Mouse (Mus musculus) limb, embryonic 12.5 days (tissue): ENCODE results near the gene Cd200r4. TPM values are rescaled to one million over a fixed set of nuclear protein-coding genes. Genes with fewer than 3 reads are reported as not detected.
"Not testable (repeated sequence)": the region's sequence is repeated elsewhere in the genome, so short reads cannot be mapped to it uniquely, and the experiment has no call there.

Source experiments
- ATAC-seq: fragments of 200-750 bp; cut with Nextera tagmentation; 2 replicates; pipeline ENCODE4 v1.8.0; 2017; ENCODE audit warnings: low read depth, moderate TSS enrichment; ENCODE audit not compliant: insufficient number of reproducible peaks, insufficient read depth, low FRiP score, low TSS enrichment
- H3K27ac ChIP-seq: fragments of 300-500 bp; sonication (generic); 2 replicates; pipeline ENCODE4 v1.5.1; 2016; ENCODE audit warnings: mild to moderate bottlenecking, moderate library complexity
- H3K27me3 ChIP-seq: fragments of 300-500 bp; sonication (generic); 2 replicates; pipeline ENCODE4 v1.6.1; 2016; ENCODE audit warnings: mild to moderate bottlenecking, moderate library complexity
- H3K36me3 ChIP-seq: fragments of 300-500 bp; sonication (generic); 2 replicates; pipeline ENCODE4 v1.6.1; 2016; ENCODE audit warnings: mild to moderate bottlenecking, moderate library complexity
- H3K4me1 ChIP-seq: fragments of 300-500 bp; sonication (generic); replicated peaks from 2 replicates; pipeline ENCODE4 v1.6.1; 2016
- H3K4me2 ChIP-seq: fragments of 300-500 bp; sonication (generic); 2 replicates; pipeline ENCODE4 v1.6.1; 2016; ENCODE audit warnings: mild to moderate bottlenecking, moderate library complexity
- H3K4me3 ChIP-seq: fragments of 300-500 bp; sonication (generic); replicated peaks from 2 replicates; pipeline ENCODE4 v1.5.1; 2016; ENCODE audit warnings: mild to moderate bottlenecking
- H3K9ac ChIP-seq: fragments of 300-500 bp; sonication (generic); replicated peaks from 2 replicates; pipeline ENCODE4 v1.6.1; 2016; ENCODE audit warnings: mild to moderate bottlenecking, moderate library complexity
- H3K9me3 ChIP-seq: fragments of 300-500 bp; sonication (generic); 2 replicates; pipeline ENCODE4 v1.6.1; 2016; ENCODE audit warnings: mild to moderate bottlenecking, moderate library complexity
- WGBS: fragments of 180-500 bp; shearing (Covaris S2); methylation state at CpG from one replicate; pipeline ENCODE4 v1.1.7; 2016; 5-methylcytosine and 5-hydroxymethylcytosine counted together
- polyA plus RNA-seq: library from polyadenylated mRNA; unstranded; fragments of >200 nt; fragmentation: Nextera tagmentation; extraction: Ambion mirVana; gene quantifications from 2 replicates; pipeline ENCODE4 v1.2.1, GENCODE M21; 2016

Cd200r4 gene
- polyA plus RNA-seq, 1 experiment from 2014 or later, result not detected

- 66% methylated on average over 4 of the region's 4 CpGs for WGBS
- H3K4me3 ChIP-seq, result no peak overlapping the region
- no peak for ATAC-seq
Observed at GRCm38 (mm10) chr16:44780751-44781150, 30.8 kb upstream of the Cd200r4 start.

DNA sequence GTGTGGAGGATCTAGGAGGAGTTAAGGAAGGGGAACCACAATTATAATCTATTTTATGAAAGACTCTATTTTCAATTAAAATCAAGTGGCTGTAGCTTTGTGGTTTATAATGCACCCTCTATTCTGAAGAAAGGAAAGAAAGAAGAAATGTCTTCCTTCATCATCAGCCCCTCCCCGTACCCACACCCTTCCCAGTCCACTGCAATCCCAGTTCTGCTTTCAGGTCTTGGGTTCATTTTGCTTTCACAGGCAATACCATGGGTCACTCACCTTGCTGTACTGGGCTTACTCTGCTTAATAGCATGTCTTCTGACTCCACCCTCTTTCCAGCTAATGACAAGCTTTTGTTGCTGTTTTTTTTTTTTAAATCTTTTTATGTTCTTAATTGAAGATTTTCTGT is 24.6 kb upstream of the Cd200r4 start:
- Histone ChIP-seq H3K9me3 (no peaks in the 10 kb centered on the region), H3K27ac (no peak overlapping the region), H3K4me1 (no peaks in the 10 kb centered on the region), H3K27me3 (no peaks in the 10 kb centered on the region), H3K4me3 (no peak overlapping the region), H3K4me2 (no peak overlapping the region), H3K36me3 (no peaks in the 10 kb centered on the region), H3K9ac (no peak overlapping the region)
- 83% methylated on average over 1 of the region's 1 CpGs for WGBS
- no peak for ATAC-seq

More at GRCm38 (mm10) chr16:44780751-44781150, 30.8 kb upstream of the Cd200r4 start:
- Histone ChIP-seq H3K36me3 (no peaks in the 10 kb centered on the region), H3K27me3 (no peaks in the 10 kb centered on the region), H3K9ac (no peak overlapping the region), H3K9me3 (no peaks in the 10 kb centered on the region), H3K4me2 (no peak overlapping the region), H3K27ac (no peak overlapping the region), H3K4me1 (no peaks in the 10 kb centered on the region; the same call in 1 of the 2 replicates)

DNA sequence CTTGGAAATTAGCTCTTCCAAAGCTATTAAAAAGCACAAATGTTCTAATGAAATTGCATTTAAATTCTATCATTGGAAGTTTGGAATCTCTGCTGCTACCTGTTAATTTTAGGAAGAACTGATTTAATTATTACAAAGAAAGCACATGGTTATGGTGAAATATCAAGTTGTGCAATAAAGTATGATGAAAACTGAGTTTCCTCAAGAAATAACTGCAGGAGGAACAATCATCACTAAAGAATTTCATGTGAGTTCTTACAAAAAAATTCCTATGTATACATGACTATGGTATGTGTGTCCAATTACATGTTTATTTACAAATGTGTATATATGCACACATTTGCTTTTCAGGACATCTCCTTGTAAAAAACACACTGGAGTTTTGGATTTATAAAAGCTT is 17.1 kb upstream of the Cd200r4 start:
- Histone ChIP-seq H3K4me3 (no peak overlapping the region), H3K27me3 (no peaks in the 10 kb centered on the region), H3K4me2 (no peak overlapping the region), H3K27ac (no peak overlapping the region), H3K9ac (no peak overlapping the region), H3K9me3 (no peaks in the 10 kb centered on the region), H3K4me1 (no peaks in the 10 kb centered on the region), H3K36me3 (no peaks in the 10 kb centered on the region)
- ATAC-seq, result no peak

DNA sequence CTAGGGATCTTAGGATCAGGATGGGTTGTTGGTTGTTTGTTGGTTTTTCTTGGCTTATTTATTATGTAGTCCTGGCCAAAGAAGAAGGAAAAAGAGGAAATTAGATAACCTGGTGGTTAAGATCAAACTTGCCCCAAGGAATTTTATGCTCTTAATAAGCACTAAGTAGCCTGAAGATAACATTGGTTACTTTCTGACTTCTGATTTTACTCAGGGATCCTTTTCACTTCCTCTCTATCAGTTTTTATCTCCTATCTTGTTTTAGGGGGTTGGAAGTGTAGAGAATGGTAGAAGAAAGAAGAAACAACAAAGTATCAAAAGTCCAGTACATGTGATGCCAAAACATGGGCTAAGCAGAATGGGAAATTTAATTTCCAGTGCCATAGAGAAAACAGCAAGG is 5.6 kb upstream of the Cd200r4 start:
- no peak overlapping the region for H3K4me2 ChIP-seq
- H3K9me3 ChIP-seq, result no peaks in the 10 kb centered on the region
- ATAC-seq, result no peak

GRCm38 (mm10) chr16:44810223-44810622 is 1.3 kb upstream of the Cd200r4 start:
- not testable (repeated sequence) for H3K4me2 ChIP-seq, H3K36me3 ChIP-seq, H3K9me3 ChIP-seq, H3K4me1 ChIP-seq, H3K9ac ChIP-seq, ATAC-seq, H3K27ac ChIP-seq, H3K4me3 ChIP-seq, H3K27me3 ChIP-seq
- 97% methylated on average over 4 of the region's 4 CpGs for WGBS

More for the DNA sequence above, 5.6 kb upstream of the Cd200r4 start:
- Histone ChIP-seq H3K4me1 (no peaks in the 10 kb centered on the region), H3K4me3 (no peak overlapping the region), H3K36me3 (no peaks in the 10 kb centered on the region), H3K27ac (no peak overlapping the region), H3K27me3 (no peaks in the 10 kb centered on the region), H3K9ac (no peak overlapping the region)

GRCm38 (mm10) chr16:44812468-44813065 is 1.0 kb downstream of the Cd200r4 start:
- no peak for ATAC-seq
- WGBS, result 85% methylated on average over 6 of the region's 6 CpGs
- no peak overlapping the region for H3K9ac ChIP-seq

GRCm38 (mm10) chr16:44818010-44818409 is 6.5 kb downstream of the Cd200r4 start:
- no peaks in the 10 kb centered on the region for H3K27me3 ChIP-seq
- WGBS, result 36% methylated on average over 1 of the region's 1 CpGs

More at GRCm38 (mm10) chr16:44812468-44813065, 1.0 kb downstream of the Cd200r4 start:
- Histone ChIP-seq H3K4me3 (no peak overlapping the region), H3K27me3 (no peaks in the 10 kb centered on the region), H3K4me2 (no peak overlapping the region), H3K9me3 (no peaks in the 10 kb centered on the region), H3K36me3 (no peaks in the 10 kb centered on the region), H3K27ac (no peak overlapping the region), H3K4me1 (no peaks in the 10 kb centered on the region)

DNA sequence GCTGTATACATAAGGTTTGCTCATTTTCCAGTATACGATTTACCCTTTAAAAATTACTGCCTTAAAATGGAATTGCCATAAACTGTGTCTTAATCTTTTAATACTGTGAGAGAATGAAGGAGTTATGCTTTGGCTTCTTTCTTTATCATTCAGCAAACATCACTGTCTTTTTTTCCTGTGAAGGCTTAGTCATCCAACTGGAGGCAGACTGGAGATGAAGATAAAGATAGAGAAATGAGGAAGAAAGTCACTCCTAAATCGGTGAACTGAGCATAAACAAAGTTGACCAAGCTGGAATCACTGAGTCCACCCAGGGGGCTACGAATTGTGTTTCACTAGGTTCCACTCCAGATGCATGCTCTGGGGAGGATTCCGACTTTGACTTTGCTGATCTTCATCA is 9.0 kb downstream of the Cd200r4 start:
- no peak overlapping the region for H3K4me2 ChIP-seq
- H3K27me3 ChIP-seq, result no peaks in the 10 kb centered on the region
- no peak overlapping the region for H3K4me3 ChIP-seq
- H3K36me3 ChIP-seq, result no peaks in the 10 kb centered on the region
- H3K4me1 ChIP-seq, result no peaks in the 10 kb centered on the region
- no peak overlapping the region for H3K27ac ChIP-seq
- WGBS, result 81% methylated on average over 4 of the region's 4 CpGs
- H3K9me3 ChIP-seq, result 0 out of 2 replicates have a peak, but pooled peaks cover 1% of the 10 kb centered on the region
- no peak overlapping the region for H3K9ac ChIP-seq
- ATAC-seq, result no peak

More at GRCm38 (mm10) chr16:44818010-44818409, 6.5 kb downstream of the Cd200r4 start:
- Histone ChIP-seq H3K36me3 (no peaks in the 10 kb centered on the region), H3K9ac (no peak overlapping the region), H3K4me3 (no peak overlapping the region), H3K4me1 (no peaks in the 10 kb centered on the region), H3K27ac (no peak overlapping the region), H3K9me3 (no peaks in the 10 kb centered on the region), H3K4me2 (no peak overlapping the region)
- no peak for ATAC-seq

DNA sequence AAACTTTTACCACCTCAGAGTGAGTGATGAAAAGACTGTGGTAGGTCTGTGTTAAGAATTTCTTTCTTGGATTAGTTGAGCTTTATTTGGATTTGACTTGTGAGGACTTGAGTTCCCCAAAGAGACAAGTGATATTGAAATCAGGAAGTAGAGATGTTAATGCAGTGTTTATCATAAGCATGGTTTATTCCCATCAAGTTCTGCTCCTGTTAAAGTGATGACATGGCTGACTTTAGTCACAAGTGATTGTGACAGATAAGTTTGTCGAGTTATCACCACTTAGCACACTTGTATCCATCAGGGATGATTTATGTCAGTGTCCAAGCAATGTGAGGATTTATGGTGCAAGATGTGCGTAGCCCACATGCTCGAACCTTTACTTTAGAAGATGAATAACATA is 20.8 kb downstream of the Cd200r4 start:
- no peak for ATAC-seq
- Histone ChIP-seq H3K9me3 (no peaks in the 10 kb centered on the region), H3K4me3 (no peak overlapping the region), H3K4me1 (no peaks in the 10 kb centered on the region), H3K9ac (no peak overlapping the region), H3K27me3 (no peaks in the 10 kb centered on the region; the same call in 1 of the 2 replicates), H3K36me3 (no peaks in the 10 kb centered on the region), H3K4me2 (no peak overlapping the region), H3K27ac (no peak overlapping the region)
- 71% methylated on average over 3 of the region's 3 CpGs for WGBS

GRCm38 (mm10) chr16:44833189-44833588 is 21.7 kb downstream of the Cd200r4 start:
- 65% methylated on average over 2 of the region's 2 CpGs for WGBS
- not testable (repeated sequence) for H3K27ac ChIP-seq, H3K4me2 ChIP-seq, H3K4me3 ChIP-seq, H3K36me3 ChIP-seq, ATAC-seq, H3K27me3 ChIP-seq, H3K9me3 ChIP-seq, H3K4me1 ChIP-seq, H3K9ac ChIP-seq

GRCm38 (mm10) chr16:44866797-44867196 is 55.3 kb downstream of the Cd200r4 start, which contains the start of gene Cd200r2:
Gene Cd200r2 (plus strand): TSS chr16:44867097.
- Histone ChIP-seq H3K27me3 (no peaks in the 10 kb centered on the region), H3K4me3 (no peak within 1 kb of the TSS), H3K27ac (no peak within 1 kb of the TSS), H3K9ac (no peak within 1 kb of the TSS), H3K36me3 (no peaks in the 10 kb centered on the region), H3K4me2 (no peak within 1 kb of the TSS), H3K4me1 (no peaks in the 10 kb centered on the region), H3K9me3 (no peaks in the 10 kb centered on the region)
- ATAC-seq, result no peak
- 84% methylated on average over 2 of the region's 2 CpGs for WGBS

GRCm38 (mm10) chr16:44875178-44875577 is 63.6 kb downstream of the Cd200r4 start:
- no peak overlapping the region for H3K4me2 ChIP-seq
- 60% methylated on average over 1 of the region's 1 CpGs for WGBS

More at GRCm38 (mm10) chr16:44875178-44875577, 63.6 kb downstream of the Cd200r4 start:
- Histone ChIP-seq H3K9ac (no peak overlapping the region), H3K9me3 (no peaks in the 10 kb centered on the region), H3K27ac (no peak overlapping the region), H3K4me1 (no peaks in the 10 kb centered on the region), H3K4me3 (no peak overlapping the region), H3K36me3 (no peaks in the 10 kb centered on the region), H3K27me3 (no peaks in the 10 kb centered on the region)
- ATAC-seq, result no peak
